Mouse (Mus musculus) small intestine, adult 2 months (tissue): ENCODE data around the gene Cdkl5. TPM values are rescaled to one million over a fixed set of nuclear protein-coding genes. Genes with fewer than 3 reads are reported as not detected.

Experiments
- H3K27ac ChIP-seq: fragments of 200-500 bp; 2 replicates; pipeline ENCODE4 v1.5.1; 2012; ENCODE audit warnings: low read depth, low read length, control low read depth, inconsistent platforms; ENCODE audit not compliant: insufficient read depth
- H3K27me3 ChIP-seq: fragments of 200-500 bp; 2 replicates; pipeline ENCODE4 v1.6.1; 2012; ENCODE audit warnings: mild to moderate bottlenecking, moderate library complexity, low read length, inconsistent platforms; ENCODE audit not compliant: control insufficient read depth, insufficient read depth
- H3K36me3 ChIP-seq: fragments of 200-500 bp; 2 replicates; pipeline ENCODE4 v1.6.1; 2012; ENCODE audit warnings: mild to moderate bottlenecking, low read length, control low read depth, inconsistent platforms; ENCODE audit not compliant: control insufficient read depth, insufficient read depth
- H3K4me1 ChIP-seq: fragments of 200-500 bp; 2 replicates; pipeline ENCODE4 v1.6.1; 2012; ENCODE audit warnings: low read length, inconsistent platforms, mixed read lengths; ENCODE audit not compliant: control insufficient read depth, insufficient read depth, insufficient read length
- H3K4me3 ChIP-seq: fragments of 200-500 bp; 2 replicates; pipeline ENCODE4 v1.5.1; 2012; ENCODE audit warnings: low read depth, mild to moderate bottlenecking, control low read depth, inconsistent platforms, low read length, moderate library complexity
- CTCF ChIP-seq: fragments of 200-500 bp; IDR thresholded peaks from 2 replicates; pipeline ENCODE4 v1.5.1; 2012; ENCODE audit warnings: low read depth, mild to moderate bottlenecking, control low read depth, inconsistent platforms, low read length, moderate library complexity, mixed read lengths; ENCODE audit not compliant: insufficient replicate concordance, insufficient read length; ENCODE audit errors: extremely low read depth
- POLR2A ChIP-seq: fragments of 200-500 bp; IDR thresholded peaks from 2 replicates; pipeline ENCODE4 v1.6.1; 2012; ENCODE audit warnings: low read depth, mild to moderate bottlenecking, control low read depth, inconsistent platforms, low read length, moderate library complexity
- WGBS: fragments of 180-500 bp; shearing (Covaris S2); methylation state at CpG from one replicate; pipeline ENCODE4 v1.1.7; 2018; 5-methylcytosine and 5-hydroxymethylcytosine counted together
- polyA plus RNA-seq: library from polyadenylated mRNA; depleted of rRNA; stranded (reverse); fragments of >200 nt; gene quantifications from 2 replicates; pipeline ENCODE4 v1.2.3, GENCODE M21; 2012; rRNA removed

The Cdkl5 gene
- polyA plus RNA-seq, 1 experiment: 0.20 TPM

GRCm38 (mm10) chrX:160767713-160768112, 226.8 kb downstream of the Cdkl5 start, which contains the start of gene Rs1:
Gene Rs1 (plus strand): TSS chrX:160768013.
- WGBS: 76% methylated on average over 2 of the region's 2 CpGs
- H3K36me3 ChIP-seq: no peaks in the 10 kb centered on the region
- no peak within 1 kb of the TSS for H3K27ac ChIP-seq
- H3K4me1 ChIP-seq: no peaks in the 10 kb centered on the region
- TF ChIP-seq CTCF (no peak), POLR2A (no peak)
- no peaks in the 10 kb centered on the region for H3K27me3 ChIP-seq
- no peak within 1 kb of the TSS for H3K4me3 ChIP-seq

DNA sequence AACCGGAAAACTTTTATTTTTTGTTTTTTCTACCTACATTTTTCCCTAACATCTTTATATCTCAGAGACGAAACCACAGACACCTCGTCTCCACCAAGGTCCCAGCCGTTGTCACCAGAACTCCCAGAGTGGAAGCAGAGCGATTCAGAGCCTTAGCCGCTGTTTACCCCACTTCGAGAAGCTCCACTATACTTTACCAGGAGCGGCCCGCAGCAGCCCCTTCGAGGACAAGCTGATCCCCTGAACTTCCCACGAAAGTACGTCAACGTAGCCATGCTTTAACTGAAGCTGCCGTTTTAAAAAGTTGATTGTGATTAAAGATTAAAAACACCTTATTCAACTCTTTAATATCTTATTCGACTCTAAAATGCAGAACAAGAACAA, 228.3 kb downstream of the Cdkl5 start:
- Histone ChIP-seq H3K36me3 (no peaks in the 10 kb centered on the region), H3K4me3 (peak overlapping the region; percentile 68), H3K27me3 (no peaks in the 10 kb centered on the region), H3K4me1 (no peaks in the 10 kb centered on the region), H3K27ac (no peak overlapping the region)
- TF ChIP-seq CTCF (no peak), POLR2A (no peak)
- 19% methylated on average over 15 of the region's 15 CpGs for WGBS

- Histone ChIP-seq H3K36me3 (no peaks in the 10 kb centered on the region), H3K4me3 (peak overlapping the region; percentile 68), H3K4me1 (no peaks in the 10 kb centered on the region), H3K27ac (no peak overlapping the region), H3K27me3 (no peaks in the 10 kb centered on the region)
- whole genome bisulfite sequencing: 17% methylated on average over 30 of the region's 30 CpGs
- TF ChIP-seq POLR2A (no peak), CTCF (no peak)
These were observed 228.9 kb downstream of the Cdkl5 start for GRCm38 (mm10) chrX:160765389-160766232.

GRCm38 (mm10) chrX:160750808-160751207, 243.7 kb downstream of the Cdkl5 start:
- no peak for TF ChIP-seq CTCF
- no peak for TF ChIP-seq POLR2A
- H3K27me3 ChIP-seq: no peaks in the 10 kb centered on the region
- H3K36me3 ChIP-seq: no peaks in the 10 kb centered on the region
- H3K27ac ChIP-seq: no peak overlapping the region
- 96% methylated on average over 8 of the region's 8 CpGs for WGBS
- H3K4me1 ChIP-seq: no peaks in the 10 kb centered on the region
- no peak overlapping the region for H3K4me3 ChIP-seq

- Histone ChIP-seq H3K4me3 (no peak overlapping the region), H3K27ac (no peak overlapping the region), H3K27me3 (no peaks in the 10 kb centered on the region), H3K36me3 (no peaks in the 10 kb centered on the region), H3K4me1 (no peaks in the 10 kb centered on the region)
- TF ChIP-seq POLR2A (no peak), CTCF (no peak)
- 42% methylated on average over 1 of the region's 1 CpGs for WGBS
These were observed 245.9 kb downstream of the Cdkl5 start for GRCm38 (mm10) chrX:160748653-160749052.

GRCm38 (mm10) chrX:160745399-160745798, 249.1 kb downstream of the Cdkl5 start:
- Histone ChIP-seq H3K4me3 (no peak overlapping the region), H3K4me1 (no peaks in the 10 kb centered on the region), H3K36me3 (no peaks in the 10 kb centered on the region), H3K27ac (no peak overlapping the region), H3K27me3 (no peaks in the 10 kb centered on the region)
- TF ChIP-seq CTCF: no peak
- no peak for TF ChIP-seq POLR2A
- 48% methylated on average over 1 of the region's 1 CpGs for WGBS

- H3K4me3 ChIP-seq: no peak within 1 kb of the TSS
- H3K27me3 ChIP-seq: no peaks in the 10 kb centered on the region
- WGBS: 55% methylated on average over 5 of the region's 5 CpGs
- TF ChIP-seq CTCF: no peak
- TF ChIP-seq POLR2A: no peak
- no peaks in the 10 kb centered on the region for H3K4me1 ChIP-seq
- no peaks in the 10 kb centered on the region for H3K36me3 ChIP-seq
- H3K27ac ChIP-seq: no peak within 1 kb of the TSS
These were observed 258.9 kb downstream of the Cdkl5 start, which contains the start of gene Ppef1 for GRCm38 (mm10) chrX:160735650-160736049. Gene Ppef1 (minus strand): TSS chrX:160735765.

Other genes starting within 250 kb of the Cdkl5 start
- gene Rs1, start 226.7 kb downstream of the Cdkl5 start, polyA plus RNA-seq: not detected in 2 replicates
- gene Gja6, start 87.7 kb downstream of the Cdkl5 start, polyA plus RNA-seq: not detected in 2 replicates
- gene Scml2, start 122.5 kb upstream of the Cdkl5 start, polyA plus RNA-seq: 0.03 and 0.04 TPM in 2 replicates